Mouse (Mus musculus): ENCODE data around the gene Lmntd2.

Lmntd2 gene

GRCm38 (mm10) chr7:141215880-141216733 lies 2.2 kb upstream of the Lmntd2 start:
- no peak for DNase-seq

- peak; percentile 85 to 94 for DNase-seq
These were observed 1.4 kb upstream of the Lmntd2 start, which contains the start of gene Rassf7 for GRCm38 (mm10) chr7:141215101-141215879. Rassf7 (plus strand) TSS chr7:141215860.

- no peak for DNase-seq
These were observed 430 bp upstream of the Lmntd2 start for GRCm38 (mm10) chr7:141214310-141214709.

- no peak for DNase-seq
These were observed 747 bp downstream of the Lmntd2 start for GRCm38 (mm10) chr7:141213133-141213532.

- DNase-seq, result no peak
These were observed 3.2 kb downstream of the Lmntd2 start for GRCm38 (mm10) chr7:141210606-141211131.

GRCm38 (mm10) chr7:141210137-141210536 lies 3.7 kb downstream of the Lmntd2 start:
- DNase-seq, result no peak

- no peak for DNase-seq
These were observed 4.4 kb downstream of the Lmntd2 start for GRCm38 (mm10) chr7:141209526-141209925.

- no peak for DNase-seq
These were observed 7.5 kb downstream of the Lmntd2 start for GRCm38 (mm10) chr7:141206182-141206937.

GRCm38 (mm10) chr7:141205504-141205903 lies 8.4 kb downstream of the Lmntd2 start:
- no peak for DNase-seq

- DNase-seq, result no peak
These were observed 9.3 kb downstream of the Lmntd2 start for GRCm38 (mm10) chr7:141204546-141204945.

- DNase-seq, result no peak
These were observed 15.8 kb downstream of the Lmntd2 start for GRCm38 (mm10) chr7:141198121-141198520.

- DNase-seq, result no peak
These were observed 17.1 kb downstream of the Lmntd2 start for GRCm38 (mm10) chr7:141196619-141197282.

- no peak for DNase-seq
These were observed 18.1 kb downstream of the Lmntd2 start for GRCm38 (mm10) chr7:141195754-141196153.

GRCm38 (mm10) chr7:141194830-141195229 lies 19.1 kb downstream of the Lmntd2 start:
- DNase-seq, result peak; percentile 80 to 81

GRCm38 (mm10) chr7:141194409-141194808 lies 19.5 kb downstream of the Lmntd2 start:
- DNase-seq, result no peak

- DNase-seq, result peak; percentile 98
These were observed 19.9 kb downstream of the Lmntd2 start, which contains the start of the genes Hras and Lrrc56 for GRCm38 (mm10) chr7:141193948-141194347. Hras (minus strand) TSS chr7:141194005. Lrrc56 (plus strand) TSS chr7:141194157.

GRCm38 (mm10) chr7:141193348-141193856 lies 20.5 kb downstream of the Lmntd2 start:
- DNase-seq, result peak in 1 of 2 experiments; percentile 38

- DNase-seq, result no peak
These were observed 21.0 kb downstream of the Lmntd2 start for GRCm38 (mm10) chr7:141192776-141193347.

- no peak for DNase-seq
These were observed 21.8 kb downstream of the Lmntd2 start for GRCm38 (mm10) chr7:141191796-141192685.

GRCm38 (mm10) chr7:141191036-141191435 lies 22.8 kb downstream of the Lmntd2 start:
- DNase-seq, result no peak
